Mouse (Mus musculus) liver, postnatal 0 days (tissue): ENCODE measurements around the gene Trit1.

Source experiments
- CTCF ChIP-seq: sonication (generic); IDR thresholded peaks from 2 replicates; pipeline ENCODE4 v1.5.1; 2016; ENCODE audit warnings: antibody characterized with exemption, low read depth
- EP300 ChIP-seq: IDR thresholded peaks from 2 replicates; pipeline ENCODE4 v1.6.1; 2016; ENCODE audit warnings: antibody characterized with exemption, low read depth, mild to moderate bottlenecking

DNA sequence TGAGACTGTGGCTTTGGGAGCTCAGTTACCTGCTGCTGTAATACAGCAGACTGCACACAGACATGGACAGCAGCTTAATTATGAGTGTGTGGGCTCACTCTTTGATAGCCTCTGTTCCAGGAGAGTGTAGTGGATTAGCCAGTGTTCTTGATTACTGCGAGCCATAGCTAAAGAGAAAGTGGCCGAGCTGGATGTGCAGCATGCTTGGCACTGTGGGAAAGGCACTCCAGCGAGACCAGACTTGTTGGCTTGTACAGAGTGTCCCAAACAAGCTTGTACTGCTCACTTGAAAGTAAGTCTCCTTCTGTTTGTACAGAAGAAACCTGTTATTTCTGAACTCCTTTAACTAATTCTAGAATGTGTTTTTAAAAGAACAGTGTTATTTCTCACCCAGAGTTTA lies 29.9 kb downstream of the Trit1 start:
- no peak for TF ChIP-seq CTCF
- no peak for TF ChIP-seq EP300
